Mouse (Mus musculus) left cerebral cortex, postnatal 4 days (tissue): ENCODE data around the gene Tmem141. TPM values are rescaled to one million over a fixed set of nuclear protein-coding genes. Genes with fewer than 3 reads are reported as not detected.

Source experiments
- DNase-seq: peaks from one replicate; pipeline ENCODE4 v3.0.0-alpha.2; 2022
- intact Hi-C: fragments of 180-260 bp; cut with DNase I; formaldehyde crosslinking; loops from one replicate; pipeline ENCODE4 v1.15.1; 2025
- total RNA-seq, 2 experiments: library from RNA; stranded (reverse); gene quantifications; 2 replicates each; pipeline ENCODE4 v1.2.3; 2021

Tmem141 gene
- total RNA-seq: 10 to 100 TPM; 21.7 to 27.1 TPM

DNA sequence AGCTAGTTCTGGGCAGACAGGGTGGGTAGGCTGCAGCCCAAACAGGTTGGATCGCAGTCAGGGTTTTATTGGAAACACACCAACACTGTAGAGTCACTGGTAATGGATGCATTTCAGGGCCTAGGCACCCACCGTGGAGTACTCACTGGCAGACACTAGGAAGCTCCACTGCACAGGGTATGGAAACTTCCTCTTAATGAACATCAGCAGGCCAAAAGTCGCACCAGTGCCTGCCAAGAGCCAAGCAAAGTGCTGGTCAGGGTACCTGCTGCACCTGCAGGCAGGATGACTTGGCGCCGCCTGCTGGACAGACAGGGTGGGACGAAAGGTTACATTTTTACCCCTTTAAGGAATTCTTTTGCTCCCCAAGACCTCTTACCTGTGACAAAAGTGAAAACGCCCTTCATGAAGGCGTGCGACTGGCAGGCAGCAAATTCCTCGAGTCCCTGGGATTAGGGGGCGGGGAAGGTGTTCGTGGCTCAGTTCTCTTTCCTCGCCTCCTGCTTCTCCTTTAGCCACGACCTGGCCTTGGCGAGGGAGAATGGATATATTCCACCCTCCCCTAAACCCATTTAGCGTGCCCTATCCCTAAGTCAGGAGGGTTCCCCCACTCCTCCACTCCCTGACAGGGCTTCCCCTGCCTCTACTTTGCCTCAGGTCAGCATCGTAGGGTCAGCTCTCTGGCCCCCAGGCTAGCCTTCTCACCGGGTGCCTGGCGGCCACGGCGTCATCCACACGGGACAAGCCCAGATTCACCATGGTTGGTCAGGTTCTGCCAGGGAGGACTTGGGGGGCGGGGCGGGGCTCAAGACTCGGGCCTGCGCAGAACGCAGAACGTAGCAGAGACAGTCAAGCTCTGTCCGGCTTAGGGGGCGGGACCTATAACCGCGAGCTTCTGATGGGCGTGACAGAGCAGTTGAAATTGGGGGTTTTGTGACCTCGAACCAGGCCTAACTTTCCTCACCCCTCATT, at the start of gene Tmem141:
Gene Tmem141 (minus strand): TSS at position 777 of the 972 bp plus-strand sequence.
- intact Hi-C loops: no loop called here
- DNase-seq: peak; percentile 87

DNA sequence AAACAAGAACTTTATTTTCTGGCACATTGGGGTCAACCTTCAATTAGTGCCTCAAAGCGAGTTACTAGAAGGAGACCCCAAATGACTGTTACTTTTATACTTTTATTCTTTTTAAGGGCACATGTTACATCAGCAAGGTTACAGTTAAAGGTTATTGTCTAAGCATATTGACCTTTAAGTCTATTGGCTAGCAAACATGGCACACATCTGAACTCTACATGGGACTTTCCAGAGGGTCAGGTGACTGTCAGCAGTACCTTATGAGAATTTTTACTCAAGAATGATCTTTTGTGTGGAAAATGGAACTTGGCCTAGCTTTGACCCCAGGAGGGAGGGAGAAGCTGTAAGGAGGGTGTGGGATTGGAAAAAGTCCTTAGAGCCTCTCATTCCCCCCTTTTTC, 44.7 kb upstream of the Tmem141 start:
- intact Hi-C loops: no loop called here

GRCm38 (mm10) chr2:25664125-25664524, 42.3 kb upstream of the Tmem141 start:
- DNase-seq: no peak
- intact Hi-C loops: no loop called here

More for the DNA sequence above, 44.7 kb upstream of the Tmem141 start:
- DNase-seq: no peak

DNA sequence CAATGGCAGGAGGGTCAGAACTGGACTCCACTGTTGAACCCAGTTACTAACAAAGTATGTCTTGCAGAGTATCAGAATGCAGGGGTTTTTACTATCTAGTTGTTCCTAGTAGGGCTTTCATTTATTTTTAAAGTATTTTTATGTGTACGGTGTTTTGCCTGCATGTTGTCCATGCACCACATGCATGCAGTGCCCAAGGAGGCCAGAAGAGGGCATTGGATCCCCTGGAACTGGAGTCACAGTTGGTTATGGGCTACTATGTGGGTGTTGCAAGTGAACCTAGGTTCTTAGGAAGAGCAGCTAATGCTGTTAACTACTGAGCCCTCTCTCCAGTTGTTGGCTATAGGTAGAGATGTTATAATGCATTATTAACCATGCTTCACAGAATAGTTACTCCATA, 41.7 kb upstream of the Tmem141 start:
- DNase-seq: peak; percentile 66
- intact Hi-C loops: no loop called here

GRCm38 (mm10) chr2:25661245-25661970, 39.6 kb upstream of the Tmem141 start:
- peak; percentile 29 for DNase-seq
- intact Hi-C loops: no loop called here

DNA sequence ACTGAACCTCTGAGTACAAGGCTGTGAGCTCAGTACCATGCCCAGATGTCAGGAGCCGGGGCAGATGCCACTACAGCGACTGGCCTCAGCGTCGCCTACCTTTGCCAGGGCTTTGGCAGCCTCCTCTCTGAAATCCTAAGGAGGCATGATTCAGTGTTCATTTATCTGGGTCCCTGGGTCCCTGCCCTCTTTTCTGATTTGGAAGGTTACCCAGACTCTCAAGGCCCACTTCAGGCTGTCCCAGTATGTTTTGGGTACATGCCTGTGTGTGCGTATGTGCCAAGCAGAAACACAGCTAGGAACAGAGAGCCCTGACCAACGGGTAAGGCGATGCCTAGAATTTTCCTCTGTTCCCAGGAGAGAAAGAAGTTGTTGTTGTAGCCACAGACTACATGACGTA, 38.5 kb upstream of the Tmem141 start:
- no peak for DNase-seq
- intact Hi-C loops: no loop called here

DNA sequence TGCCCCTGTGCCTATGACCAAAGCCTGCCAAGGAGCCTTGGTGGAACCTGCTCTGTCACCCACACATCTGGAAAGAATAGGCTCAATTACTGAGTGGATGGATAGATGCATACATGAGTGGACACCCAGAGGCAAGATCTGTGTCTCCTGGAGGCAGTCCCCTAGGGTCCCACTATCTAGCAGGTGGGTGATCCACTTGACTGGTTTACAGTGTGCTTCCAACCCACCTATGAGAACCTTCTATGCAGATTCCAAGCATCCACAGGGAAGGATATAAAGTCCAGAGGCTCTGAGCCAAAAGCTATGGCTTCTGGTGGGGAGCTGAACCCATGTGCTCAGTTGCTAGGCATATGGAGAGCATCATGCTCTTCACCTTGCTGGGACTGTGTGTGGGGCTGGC, 35.8 kb upstream of the Tmem141 start, which contains the start of gene Lcn5:
Gene Lcn5 (plus strand): TSS at position 301 of the 400 bp plus-strand sequence.
- no peak for DNase-seq
- intact Hi-C loops: no loop called here

DNA sequence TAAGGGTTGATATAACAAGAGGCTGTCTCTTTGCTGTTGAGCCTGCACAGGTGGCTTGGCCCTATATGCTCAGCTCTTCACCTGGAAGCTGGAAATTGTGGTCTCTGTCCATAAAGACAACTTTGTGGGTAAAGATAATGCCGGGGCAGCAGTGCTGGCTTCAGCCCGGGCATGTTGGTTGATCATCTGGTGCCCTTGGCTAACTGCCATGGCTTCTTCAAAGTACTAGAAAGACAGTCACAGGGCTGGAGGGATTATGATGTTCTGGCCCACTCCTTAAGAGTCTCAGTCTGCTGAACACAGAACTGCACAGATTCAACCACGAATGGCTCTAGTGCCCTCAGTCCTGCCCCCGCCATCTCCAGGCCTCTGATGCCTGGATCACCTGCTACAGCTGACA, 35.4 kb upstream of the Tmem141 start:
- intact Hi-C loops: no loop called here

DNA sequence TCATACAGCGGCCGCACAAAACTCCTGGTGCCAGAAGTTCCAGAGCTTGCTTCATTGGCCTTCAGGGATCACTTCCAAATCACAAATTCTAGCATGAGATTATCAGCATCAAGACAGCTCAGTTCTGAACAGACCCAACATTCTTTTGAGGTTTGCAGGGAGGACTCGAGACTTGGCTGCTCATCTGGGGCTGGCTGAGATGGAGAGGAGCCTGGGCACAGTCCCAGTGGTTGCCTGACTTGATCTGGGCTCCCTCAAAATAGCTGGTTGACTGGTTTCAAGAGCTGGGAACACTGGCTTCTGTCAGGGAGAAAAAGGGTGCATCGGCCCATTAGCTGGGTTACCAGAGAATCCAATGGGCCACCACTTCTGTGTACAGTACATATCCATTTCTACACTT, 34.9 kb upstream of the Tmem141 start:
- peak; percentile 32 for DNase-seq
- intact Hi-C loops: no loop called here

More for the DNA sequence above, 35.4 kb upstream of the Tmem141 start:
- DNase-seq: peak; percentile 63

GRCm38 (mm10) chr2:25654502-25654901, 32.7 kb upstream of the Tmem141 start:
- intact Hi-C loops: no loop called here

GRCm38 (mm10) chr2:25652902-25653301, 31.1 kb upstream of the Tmem141 start, which contains the start of gene Lcn8:
Gene Lcn8 (plus strand): TSS chr2:25653120.
- intact Hi-C loops: no loop called here
- DNase-seq: no peak

More at GRCm38 (mm10) chr2:25654502-25654901, 32.7 kb upstream of the Tmem141 start:
- no peak for DNase-seq

DNA sequence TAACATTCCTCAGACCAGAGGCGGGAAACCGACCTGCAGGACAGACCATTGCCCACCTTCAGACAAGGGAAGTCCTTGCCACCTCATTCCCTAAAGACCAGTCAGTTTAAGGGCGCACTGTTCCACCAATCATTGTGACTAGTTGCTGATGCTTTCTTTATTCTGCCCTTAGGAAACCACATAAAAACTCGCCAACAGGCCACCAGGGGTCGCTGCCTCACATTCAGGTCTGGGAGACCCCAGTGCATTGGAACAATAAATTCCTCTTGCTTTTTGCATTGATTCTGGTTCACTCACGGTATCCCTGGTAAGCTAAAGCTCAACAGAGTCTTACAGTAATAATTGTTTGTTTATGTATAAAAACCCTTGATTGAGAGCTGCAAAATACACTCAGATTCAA, 18.1 kb upstream of the Tmem141 start:
- peak; percentile 68 for DNase-seq
- intact Hi-C loops: no loop called here

- intact Hi-C loops: no loop called here
- DNase-seq: no peak
Observed at GRCm38 (mm10) chr2:25634046-25634445, 12.2 kb upstream of the Tmem141 start.

DNA sequence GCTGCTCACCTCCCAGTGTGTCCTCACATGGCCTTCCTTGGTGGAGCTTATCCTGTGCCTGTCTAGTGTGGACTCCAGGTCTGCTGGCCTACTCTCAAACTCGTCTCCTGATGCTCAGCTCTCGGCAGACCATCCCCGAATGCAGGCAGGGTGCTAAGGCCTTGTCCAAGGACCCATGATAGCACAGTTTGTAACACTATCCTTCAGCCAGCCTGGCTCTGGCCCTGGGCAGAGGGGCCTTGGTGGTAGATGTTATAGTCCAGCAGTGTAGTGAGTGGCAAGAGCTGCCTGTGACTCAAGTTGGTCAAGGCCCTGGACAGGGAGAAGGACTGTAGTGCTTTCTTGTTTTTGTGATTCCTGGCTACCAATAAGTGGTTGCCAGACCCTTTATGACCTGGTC, 11.8 kb upstream of the Tmem141 start:
- no peak for DNase-seq
- intact Hi-C loops: no loop called here

GRCm38 (mm10) chr2:25628738-25629137, 6.9 kb upstream of the Tmem141 start:
- intact Hi-C loops: no loop called here
- no peak for DNase-seq

DNA sequence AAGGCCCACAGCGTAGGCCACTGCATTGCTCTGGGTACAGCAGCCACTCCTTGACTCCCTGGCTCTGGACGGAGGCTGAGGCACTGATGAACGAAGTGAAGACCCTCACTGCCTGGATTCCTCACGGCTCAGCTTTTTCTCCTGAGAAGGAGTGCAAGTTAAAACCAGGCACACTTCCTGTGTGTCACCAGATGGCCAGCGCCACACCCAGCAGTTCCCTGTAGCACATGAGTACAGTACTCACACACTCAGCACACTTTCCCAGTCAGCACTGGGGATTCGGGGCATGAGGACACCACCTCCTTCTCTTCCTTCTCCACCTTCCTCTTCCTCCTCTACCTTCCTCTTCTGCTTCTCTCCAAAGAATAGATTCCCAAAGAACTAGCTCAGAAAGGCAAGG, 6.0 kb upstream of the Tmem141 start, which contains the start of gene Fcna:
Gene Fcna (minus strand): TSS at position 220 of the 400 bp plus-strand sequence.
- intact Hi-C loops: no loop called here
- no peak for DNase-seq

- no peak for DNase-seq
- intact Hi-C loops: no loop called here
Observed at GRCm38 (mm10) chr2:25625986-25626385, 4.2 kb upstream of the Tmem141 start.

- intact Hi-C loops: no loop called here
- DNase-seq: no peak
Observed at GRCm38 (mm10) chr2:25620852-25621228, 965 bp downstream of the Tmem141 start.

DNA sequence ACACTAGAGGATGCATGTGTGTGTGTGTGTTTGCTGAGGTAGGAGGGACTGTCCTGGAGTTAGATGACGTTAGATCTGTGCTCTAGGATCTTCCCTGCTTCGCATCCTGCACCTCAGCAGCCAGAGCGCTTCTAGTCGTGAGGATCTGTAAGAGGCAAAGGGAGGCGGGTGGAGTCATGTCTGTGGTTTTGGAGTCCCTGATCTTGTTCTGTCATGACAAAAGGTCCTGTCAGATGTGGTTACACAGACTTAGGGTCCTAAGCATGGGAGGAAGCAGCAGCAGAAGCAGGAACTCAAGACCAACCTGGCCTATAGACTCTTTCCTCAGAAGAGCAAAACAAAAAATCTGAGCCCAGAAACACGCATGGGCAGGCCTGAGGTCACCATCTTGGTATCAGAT, 1.4 kb downstream of the Tmem141 start:
- intact Hi-C loops: no loop called here
- no peak for DNase-seq

DNA sequence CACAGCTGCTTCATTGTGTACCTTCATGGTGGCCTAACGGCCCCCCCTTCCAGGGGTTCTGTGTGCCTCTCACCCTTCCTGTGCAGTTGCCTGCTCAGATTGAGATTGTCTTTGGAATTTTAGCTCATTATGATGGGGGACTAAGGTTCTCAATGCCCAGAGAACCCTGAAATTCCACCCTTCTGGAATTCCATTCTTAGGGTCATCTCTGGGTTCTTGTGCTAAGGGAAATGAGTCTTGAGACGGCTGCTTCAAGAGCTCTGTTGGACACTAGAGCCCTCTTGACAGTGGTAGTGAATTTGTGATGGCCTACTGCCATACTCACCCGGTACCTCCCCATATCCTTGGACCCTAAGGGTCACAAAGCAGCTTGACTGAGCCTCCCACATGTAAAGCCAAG, 4.2 kb downstream of the Tmem141 start, which contains the start of gene Ccdc183:
Gene Ccdc183 (minus strand): TSS at position 101 of the 400 bp plus-strand sequence.
- intact Hi-C loops: no loop called here
- no peak for DNase-seq

DNA sequence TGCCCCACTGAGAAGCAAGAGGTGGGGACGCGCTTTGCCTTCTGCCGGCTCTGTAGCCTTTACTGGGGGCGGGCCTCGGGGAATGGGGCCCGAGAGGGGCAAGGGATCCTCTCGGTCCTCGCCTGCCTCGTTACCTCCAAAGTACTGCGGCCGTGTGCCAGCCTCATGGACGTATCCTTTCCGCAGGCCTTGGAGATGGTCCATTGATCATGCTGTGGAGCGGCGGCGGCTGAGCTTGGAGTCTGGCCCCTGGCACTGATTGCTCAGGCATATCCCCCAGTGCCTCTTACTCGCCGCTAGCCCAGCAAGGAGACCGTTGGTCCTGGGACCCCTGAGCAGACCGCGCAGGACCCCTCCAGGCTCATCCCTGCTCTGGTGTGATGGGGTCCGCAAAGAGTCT, 5.4 kb downstream of the Tmem141 start:
- intact Hi-C loops: no loop called here
- DNase-seq: peak; percentile 29
